10 mouse cellular contexts compared by ENCODE assay signal in genomic region chr11:30657069-30657468, GRCm38 (mm10). TPM values are rescaled to one million over a fixed set of nuclear protein-coding genes. Genes with fewer than 3 reads are reported as not detected.
DNase-seq lines count a peak whose midpoint lies in the region; ATAC-seq and TF ChIP-seq lines count a peak whose summit lies in the region.
"Had no signal": no experiment of that assay in that cellular context is flagged by ENCODE, and none has a peak within 500 bp of the region (broad histone marks: within the 10 kb centered on the region; RNA-seq: fewer than 3 reads in every experiment).

No protein-coding gene starts in this region.

- H3K27me3 ChIP-seq in forebrain, embryonic 14.5 days (replicated peaks; ENCODE audit: control insufficient read depth, insufficient read depth, low read length), result no peaks in the 10 kb centered on the region
- no peaks in the 10 kb centered on the region for H3K27me3 ChIP-seq in kidney, embryonic 15.5 days
- no peaks in the 10 kb centered on the region for H3K27me3 ChIP-seq in stomach, postnatal 0 days (ENCODE audit: control insufficient read depth, insufficient read depth, low read length)
- H3K27me3 ChIP-seq: liver, embryonic 13.5 days had no signal

- DNase-seq in adrenal gland, adult (ENCODE audit: inconsistent age in 2 of 2, low spot score in 1 of 2), result peak; percentile 17 to 83
- DNase-seq in adrenal gland, adult 8-10 months, result no peak
- DNase-seq in thymus, postnatal 14 days, result peak; percentile 6
- DNase-seq in thymus, postnatal 25 days, result no peak
- DNase-seq in forebrain, embryonic 14.5 days (ENCODE audit: low spot score), result peak; percentile 81
- DNase-seq in stomach, postnatal 0 days (ENCODE audit: low spot score), result no peak
- DNase-seq: liver, embryonic 13.5 days had no signal

- no peak for TF ChIP-seq EP300 in stomach, postnatal 0 days (optimal IDR thresholded peaks at IDR 0.05)

- peak; percentile 85 for TF ChIP-seq CTCF in stomach, postnatal 0 days (IDR thresholded peaks at IDR 0.05; ENCODE audit: low read depth)

- H3K4me1 ChIP-seq in forebrain, embryonic 14.5 days (ENCODE audit: control insufficient read depth, insufficient read depth, low read length), result no peaks in the 10 kb centered on the region
- H3K4me1 ChIP-seq in kidney, embryonic 15.5 days, result no peaks in the 10 kb centered on the region
- no peaks in the 10 kb centered on the region for H3K4me1 ChIP-seq in stomach, postnatal 0 days (replicated peaks; ENCODE audit: control insufficient read depth, insufficient read depth)
- H3K4me1 ChIP-seq: liver, embryonic 13.5 days had no signal

- no peaks in the 10 kb centered on the region for H3K36me3 ChIP-seq in forebrain, embryonic 14.5 days (ENCODE audit: control insufficient read depth, insufficient read depth, low read length)
- no peaks in the 10 kb centered on the region for H3K36me3 ChIP-seq in kidney, embryonic 15.5 days
- no peaks in the 10 kb centered on the region for H3K36me3 ChIP-seq in stomach, postnatal 0 days (ENCODE audit: control insufficient read depth, insufficient read depth, low read length)
- H3K36me3 ChIP-seq: liver, embryonic 13.5 days had no signal

- H3K4me3 ChIP-seq in forebrain, embryonic 14.5 days (ENCODE audit: low read depth, low read length), result no peak overlapping the region
- H3K4me3 ChIP-seq in kidney, embryonic 15.5 days (replicated peaks), result no peak overlapping the region
- H3K4me3 ChIP-seq in stomach, postnatal 0 days (ENCODE audit: low read depth, low read length), result no peak overlapping the region
- H3K4me3 ChIP-seq: erythroblast, embryonic 14.5 days; liver, embryonic 13.5 days had no signal

- no peak overlapping the region for H3K9ac ChIP-seq in forebrain, embryonic 14.5 days (ENCODE audit: low read length)
- H3K9ac ChIP-seq in kidney, embryonic 15.5 days, result no peak overlapping the region
- H3K9ac ChIP-seq in stomach, postnatal 0 days (ENCODE audit: low read length), result no peak overlapping the region
- H3K9ac ChIP-seq: liver, embryonic 13.5 days had no signal

- H3K27ac ChIP-seq in forebrain, embryonic 14.5 days (ENCODE audit: low read depth, low read length), result no peak overlapping the region
- H3K27ac ChIP-seq in kidney, embryonic 15.5 days, result no peak overlapping the region
- H3K27ac ChIP-seq in stomach, postnatal 0 days (replicated peaks), result no peak overlapping the region
- H3K27ac ChIP-seq: liver, embryonic 13.5 days had no signal

- peak; percentile 79 for ATAC-seq in forebrain, embryonic 14.5 days
- 0 out of 2 replicates have a peak, but pooled peaks have one; percentile 54 for ATAC-seq in kidney, embryonic 15.5 days (replicated peaks; ENCODE audit: low FRiP score)
- peak; percentile 73 for ATAC-seq in megakaryocyte progenitor cell, adult 5-6 weeks (replicated peaks; ENCODE audit: poor library complexity)
- ATAC-seq in stomach, postnatal 0 days (ENCODE audit: low FRiP score, low TSS enrichment), result peak; percentile 56; the same call in 1 of the 2 replicates

- H3K4me2 ChIP-seq in forebrain, embryonic 14.5 days (ENCODE audit: low read length), result no peak overlapping the region
- no peak overlapping the region for H3K4me2 ChIP-seq in kidney, embryonic 15.5 days
- H3K4me2 ChIP-seq in stomach, postnatal 0 days (replicated peaks; ENCODE audit: low read depth), result no peak overlapping the region
- H3K4me2 ChIP-seq: liver, embryonic 13.5 days had no signal

- H3K9me3 ChIP-seq in forebrain, embryonic 14.5 days (replicated peaks; ENCODE audit: control insufficient read depth, low read length), result no peaks in the 10 kb centered on the region
- no peaks in the 10 kb centered on the region for H3K9me3 ChIP-seq in kidney, embryonic 15.5 days (replicated peaks)
- H3K9me3 ChIP-seq in stomach, postnatal 0 days (ENCODE audit: control insufficient read depth, low read length), result no peaks in the 10 kb centered on the region
- H3K9me3 ChIP-seq: liver, embryonic 13.5 days had no signal

- 27% methylated on average over 2 of the region's 2 CpGs for WGBS in forebrain, embryonic 14.5 days
- WGBS in kidney, embryonic 15.5 days, result 30% methylated on average over 2 of the region's 2 CpGs
- WGBS in stomach, postnatal 0 days, result 11% methylated on average over 2 of the region's 2 CpGs

RNA-seq across cellular contexts. Expression of gene Acyp2, which starts 7.7 kb away (rescaled TPM):
- total RNA-seq in adrenal gland, adult 8-10 months (2022), result 10 to 100 TPM; 20.1 to 35.2 (median 23.2) TPM
- 10.1 and 13.3 TPM in 2 replicates for polyA plus RNA-seq in forebrain, embryonic 14.5 days (2014; fragmentation: Nextera tagmentation; extraction: Ambion mirVana)
- 22.4 and 23.1 TPM in 2 replicates for polyA plus RNA-seq in kidney, embryonic 15.5 days (2015; fragmentation: Nextera tagmentation; extraction: Ambion mirVana)
- total RNA-seq in megakaryocyte progenitor cell, adult 5-6 weeks (2015), result 2.1 and 3.0 TPM in 2 replicates
- 0.12 and 0.95 TPM in 2 replicates for total RNA-seq in megakaryocyte progenitor cell, adult 5-6 weeks (2017)
- 19.1 and 19.7 TPM in 2 replicates for polyA plus RNA-seq in stomach, postnatal 0 days (2015; fragmentation: Nextera tagmentation; extraction: Ambion mirVana)

Comparison
In these comparisons a context has a peak if more than half of its experiments do, and no peak if none do; other contexts are left out.
1. DNase-seq: peak in adrenal gland, adult (2 of 2), thymus, postnatal 14 days (single experiment) and forebrain, embryonic 14.5 days (single experiment); none in adrenal gland, adult 8-10 months (single experiment), thymus, postnatal 25 days (single experiment) and stomach, postnatal 0 days (single experiment).
2. Peak in every context shown above with its lines, with median percentiles within 50 percentile points of each other: ATAC-seq.